Mouse (Mus musculus) ovary, postnatal 36 days (tissue): ENCODE measurements around the gene Mkln1.

ENCODE experiments used
- DNase-seq: peaks from one replicate; pipeline ENCODE4 v3.0.0; 2022; ENCODE audit warnings: low spot score, mixed read lengths

Mkln1 gene

DNA sequence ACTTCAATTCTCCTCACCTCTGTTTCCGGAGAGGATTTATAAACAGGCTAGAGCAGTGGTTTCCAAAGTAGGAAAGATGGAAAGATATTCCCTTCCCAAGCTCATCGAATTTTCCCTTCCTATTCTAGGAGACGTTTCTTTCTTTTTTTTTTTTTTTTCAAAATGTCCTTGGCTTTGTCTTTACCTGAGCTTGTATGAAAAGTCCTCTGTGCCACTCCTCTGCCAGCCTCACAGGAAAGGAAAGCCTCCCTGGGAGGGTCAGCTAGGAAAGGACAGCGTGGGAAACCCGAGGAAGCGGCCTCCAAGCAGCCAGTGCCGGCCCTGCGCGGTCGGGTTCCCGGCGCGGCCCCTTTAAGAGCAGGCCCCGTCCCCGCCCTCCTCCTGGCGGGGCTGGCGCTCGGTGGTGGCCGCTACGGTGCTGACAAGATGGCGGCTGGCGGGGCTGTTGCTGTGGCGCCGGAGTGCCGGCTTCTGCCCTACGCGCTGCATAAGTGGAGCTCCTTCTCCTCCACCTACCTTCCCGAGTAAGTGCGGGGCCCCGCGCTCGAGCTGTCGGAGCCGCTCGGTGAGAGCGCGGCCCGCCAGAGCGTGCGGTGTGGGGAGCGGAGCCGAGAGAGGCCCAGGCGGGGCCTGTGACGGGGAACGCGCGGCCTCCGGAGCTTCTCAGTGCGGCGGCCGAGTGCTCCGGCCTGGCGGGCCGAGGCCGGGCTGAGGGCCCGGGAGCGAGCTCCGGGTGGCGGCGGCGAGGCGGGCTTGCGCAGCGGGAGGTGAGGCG, at the start of gene Mkln1:
Gene Mkln1, plus strand, starts transcription at position 305 of the 775 bp plus-strand sequence.
- DNase-seq = peak; percentile 91

GRCm38 (mm10) chr6:31356444-31357191, 41.9 kb upstream of the Mkln1 start:
- DNase-seq = no peak

DNA sequence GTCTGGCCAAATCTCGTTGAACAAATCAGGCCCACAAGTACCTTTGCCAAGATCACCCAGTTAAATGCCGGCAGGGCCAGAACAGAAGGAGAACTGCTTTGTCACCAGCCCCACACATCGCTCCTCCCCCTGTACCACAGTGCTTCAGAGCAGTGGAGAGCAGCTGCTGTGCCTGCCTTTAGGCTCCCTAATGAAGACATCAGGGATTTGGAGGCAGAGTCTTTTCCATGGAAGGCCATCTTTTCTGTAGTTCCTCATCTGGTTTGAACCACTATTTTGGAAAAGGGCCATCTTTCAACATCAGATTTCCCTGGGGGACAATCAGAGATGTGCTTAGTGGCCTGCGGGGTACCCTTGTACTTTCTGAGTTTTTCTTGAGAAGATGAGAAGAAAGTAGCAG, 41.2 kb upstream of the Mkln1 start:
- no peak for DNase-seq

GRCm38 (mm10) chr6:31362617-31363016, 35.9 kb upstream of the Mkln1 start:
- no peak for DNase-seq

DNA sequence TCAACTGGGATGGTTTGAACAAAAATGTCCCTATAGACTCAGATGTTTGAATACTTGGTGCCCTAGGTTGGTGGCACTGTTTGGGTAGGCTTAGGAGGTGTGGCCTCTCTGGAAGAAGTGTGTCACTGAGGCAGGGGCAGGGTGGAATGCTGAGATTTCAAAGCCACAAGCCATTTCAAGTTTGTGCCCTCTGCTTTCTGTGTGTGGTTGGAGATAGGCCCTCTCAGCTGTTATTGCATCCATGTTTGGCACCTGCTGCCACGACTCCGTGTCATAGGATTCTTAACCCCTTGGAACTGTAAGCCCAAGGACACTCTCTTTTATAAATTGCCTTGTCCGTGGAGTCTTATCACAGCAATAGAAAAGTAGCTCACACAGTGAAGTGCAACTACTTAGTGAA, 34.1 kb upstream of the Mkln1 start:
- DNase-seq = no peak

DNA sequence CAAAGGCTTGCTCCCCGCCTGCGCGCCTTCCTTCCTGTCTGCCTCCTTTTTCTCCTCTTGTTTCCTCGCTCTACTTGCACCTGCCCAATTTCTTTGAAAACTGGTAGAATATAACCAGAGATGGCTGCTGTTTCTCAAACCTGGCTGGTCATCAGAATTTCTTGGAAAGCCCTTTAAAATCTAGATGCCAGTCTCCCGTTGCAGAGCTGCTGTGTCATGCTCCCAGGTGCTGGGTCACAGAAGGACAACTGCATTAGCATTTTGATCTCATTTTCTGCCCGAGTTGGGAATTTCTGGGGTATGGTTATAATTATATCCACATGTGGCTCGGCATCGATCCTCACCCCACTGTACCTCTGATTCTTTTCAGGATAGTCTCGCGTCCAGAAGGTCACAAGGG, 30.6 kb upstream of the Mkln1 start:
- DNase-seq = no peak

DNA sequence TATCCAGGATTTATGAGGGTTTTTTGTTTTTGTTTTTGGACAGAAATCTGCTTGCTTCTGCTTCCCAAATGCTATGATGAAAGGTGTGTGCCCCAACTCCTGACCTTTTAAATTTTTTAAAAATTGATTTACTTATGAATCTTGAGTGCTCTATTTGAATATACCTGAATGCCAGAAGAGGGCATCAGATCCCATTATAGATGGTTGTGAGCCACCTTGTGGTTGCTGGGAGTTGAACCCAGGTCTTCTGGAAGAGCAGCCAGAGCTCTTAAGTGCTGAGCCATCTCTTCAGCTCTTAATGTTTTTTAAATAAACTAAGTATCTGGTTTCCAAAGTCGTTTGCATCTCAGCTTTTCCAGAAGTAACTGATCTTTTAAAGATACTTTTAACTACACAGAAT, 30.0 kb upstream of the Mkln1 start:
- no peak for DNase-seq

- no peak for DNase-seq
Measured at GRCm38 (mm10) chr6:31369875-31370274, 28.7 kb upstream of the Mkln1 start.

DNA sequence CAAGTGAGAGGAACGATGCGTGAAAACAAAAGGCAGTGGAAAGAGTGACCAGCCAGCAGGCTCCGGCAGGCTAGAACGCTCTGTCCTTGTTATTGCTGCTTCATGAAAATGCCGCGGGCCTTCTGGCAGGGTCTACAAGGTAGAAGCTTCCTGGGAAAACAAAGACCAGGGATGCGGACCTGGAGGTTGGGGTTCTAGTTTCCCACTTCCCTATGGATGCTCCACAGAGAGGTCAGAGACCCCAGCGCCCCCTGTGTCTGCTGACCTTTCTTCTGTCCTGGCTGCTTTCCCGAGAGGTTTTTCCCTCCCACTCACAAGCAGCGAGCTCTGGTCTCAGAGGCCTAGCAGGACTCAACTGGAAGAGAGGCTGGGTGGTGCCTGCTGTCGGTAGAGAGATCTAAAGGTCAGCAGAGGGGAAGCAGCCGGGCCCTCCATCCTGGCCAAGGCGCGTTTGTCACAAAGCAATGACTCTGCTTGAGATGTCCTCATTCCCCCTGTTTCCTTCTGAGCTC, 27.9 kb upstream of the Mkln1 start:
- peak; percentile 11 for DNase-seq

GRCm38 (mm10) chr6:31371140-31371539, 27.4 kb upstream of the Mkln1 start:
- DNase-seq = no peak

GRCm38 (mm10) chr6:31372620-31373019, 25.9 kb upstream of the Mkln1 start:
- no peak for DNase-seq

DNA sequence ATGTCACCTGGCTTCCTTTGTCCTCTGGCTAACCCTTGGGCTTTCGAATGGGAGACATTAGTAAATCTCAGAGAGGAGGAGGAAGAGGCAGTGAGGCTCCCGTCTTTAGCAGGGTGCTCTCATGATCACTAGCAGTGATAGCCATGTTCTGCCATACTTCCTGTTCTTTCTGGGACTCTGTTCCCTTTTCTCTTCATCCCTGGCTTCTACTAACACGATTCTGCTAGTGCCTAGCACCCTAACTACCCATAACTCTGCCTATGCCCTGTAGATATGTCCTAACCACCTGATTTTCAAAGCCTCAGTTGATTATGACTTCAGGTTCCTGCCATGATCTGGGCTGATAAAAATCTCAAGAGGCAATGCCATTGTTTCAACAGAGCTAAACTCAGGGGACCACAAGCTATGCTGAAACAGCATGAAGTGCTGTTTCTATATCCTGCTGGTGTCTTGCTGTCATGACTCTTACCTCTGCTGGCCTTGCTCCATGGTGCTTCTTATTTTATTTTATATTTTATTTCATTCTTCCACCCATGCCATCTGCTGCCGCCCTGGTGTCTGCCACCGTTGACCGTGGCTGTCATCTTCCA, 25.4 kb upstream of the Mkln1 start:
- no peak for DNase-seq

GRCm38 (mm10) chr6:31382989-31383388, 15.5 kb upstream of the Mkln1 start:
- no peak for DNase-seq

DNA sequence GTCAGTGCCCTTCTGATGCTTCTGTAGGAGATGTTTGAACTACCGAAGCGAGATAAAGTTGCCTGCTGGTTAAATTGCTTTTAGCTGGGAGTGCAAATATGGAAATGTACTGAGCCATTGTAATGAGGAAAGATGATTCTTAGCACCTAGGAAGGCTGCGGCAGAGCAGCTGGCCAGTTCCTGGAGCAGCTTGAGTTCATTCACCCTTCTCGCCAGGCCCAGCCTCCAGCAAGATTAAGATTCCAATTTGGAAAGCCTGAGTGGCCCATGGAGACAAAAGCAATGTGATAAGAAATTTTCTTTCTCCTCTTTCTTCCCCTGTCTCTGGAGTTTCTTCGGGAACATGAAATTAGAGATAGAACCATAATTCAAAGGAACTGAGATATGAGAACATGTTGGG, 13.7 kb upstream of the Mkln1 start:
- DNase-seq = no peak

- DNase-seq = no peak
Measured at GRCm38 (mm10) chr6:31385281-31386145, 13.0 kb upstream of the Mkln1 start.

DNA sequence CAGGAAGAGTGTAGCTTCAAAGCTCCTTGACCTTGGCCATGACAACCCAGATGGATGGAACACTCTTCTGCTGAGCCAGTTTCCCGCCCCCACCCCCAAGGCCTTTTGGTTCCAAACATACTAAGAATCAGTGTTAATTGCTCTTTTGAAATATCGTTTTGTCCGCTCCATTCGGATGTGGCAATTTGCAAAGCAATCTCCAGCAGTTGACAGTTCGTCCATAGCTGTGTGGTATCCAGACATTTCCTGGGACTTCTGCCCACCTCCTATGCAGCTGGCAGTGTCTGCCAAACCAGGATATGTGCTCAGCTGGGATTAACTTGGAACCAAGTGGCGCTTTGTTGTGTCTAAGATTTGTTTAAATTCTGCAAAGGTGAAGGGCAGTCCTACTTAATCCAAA, 8.8 kb upstream of the Mkln1 start:
- no peak for DNase-seq

GRCm38 (mm10) chr6:31390243-31390981, 8.1 kb upstream of the Mkln1 start:
- peak; percentile 33 for DNase-seq

- no peak for DNase-seq
Measured at GRCm38 (mm10) chr6:31392871-31393270, 5.7 kb upstream of the Mkln1 start.

- no peak for DNase-seq
Measured at GRCm38 (mm10) chr6:31396118-31396517, 2.4 kb upstream of the Mkln1 start.

DNA sequence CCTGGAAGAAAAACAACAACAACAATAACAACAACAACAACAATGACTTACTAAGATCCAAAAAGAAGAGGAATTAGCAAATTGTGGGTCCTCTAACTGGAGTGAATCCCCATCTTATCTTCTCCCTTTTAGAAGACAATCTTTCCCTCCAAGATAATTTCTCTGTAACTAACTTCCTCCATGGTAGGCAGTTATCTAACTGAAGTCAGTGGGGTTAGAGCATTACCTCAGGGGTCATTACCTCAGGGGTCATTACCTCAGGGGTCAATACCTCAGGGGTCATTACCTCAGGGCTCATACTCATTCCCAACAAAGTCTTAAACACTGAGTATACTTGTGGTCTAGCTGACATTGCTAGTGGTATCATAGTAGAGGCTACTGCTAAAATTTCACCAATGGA, 1.2 kb upstream of the Mkln1 start:
- DNase-seq = no peak

GRCm38 (mm10) chr6:31397775-31398430, 632 bp upstream of the Mkln1 start:
- DNase-seq = no peak
